Mouse (Mus musculus): ENCODE data around the gene Maml3.

DNA sequence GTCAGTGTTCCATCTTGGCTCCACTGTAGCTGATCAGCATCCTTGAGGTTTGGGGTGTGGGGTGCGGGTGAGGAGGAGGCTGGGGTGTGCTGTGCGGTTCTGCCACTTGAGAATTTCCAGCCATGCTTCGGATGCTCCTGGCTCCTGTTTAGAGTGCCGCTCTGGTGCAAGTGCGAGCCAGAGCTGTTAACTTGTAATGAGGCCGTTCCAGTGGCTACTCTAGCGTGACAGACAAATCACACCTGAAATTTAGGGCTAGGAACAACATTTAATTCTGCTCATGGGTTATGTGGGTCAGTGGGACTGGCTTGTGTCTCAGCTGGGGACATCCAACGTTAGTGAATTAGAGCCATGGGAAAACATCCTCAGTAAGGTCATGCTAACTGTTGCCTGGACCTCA is 454.9 kb downstream of the Maml3 start:
- TF ChIP-seq CTCF (IDR thresholded peaks at IDR 0.05; ENCODE audit: borderline replicate concordance, extremely low read depth, insufficient read depth, insufficient read length) (no peak), POLR2A (IDR thresholded peaks at IDR 0.05; ENCODE audit: borderline replicate concordance, extremely low read depth, insufficient read depth, insufficient read length, poor library complexity, severe bottlenecking) (no peak)

Data from brain, embryonic 14.5 days (tissue).